Mouse (Mus musculus) liver, adult 2 months (tissue): ENCODE measurements around the gene Jmjd6.

ENCODE experiments used
- CTCF ChIP-seq: fragments of 200-500 bp; IDR thresholded peaks from 2 replicates; pipeline ENCODE4 v1.5.1; 2011; ENCODE audit warnings: low read depth, low read length, control low read depth
- POLR2A ChIP-seq: fragments of 200-500 bp; IDR thresholded peaks from 2 replicates; pipeline ENCODE4 v1.6.1; 2011; ENCODE audit warnings: low read length, control low read depth; ENCODE audit not compliant: insufficient read depth; ENCODE audit errors: extremely low read depth

- TF ChIP-seq CTCF (no peak), POLR2A (no peak)
Observed at GRCm38 (mm10) chr11:116857183-116857850, 14.1 kb upstream of the Jmjd6 start.
